Mouse (Mus musculus): ENCODE measurements around the gene Rabif. TPM values are rescaled to one million over a fixed set of nuclear protein-coding genes. Genes with fewer than 3 reads are reported as not detected.

The Rabif gene
- total RNA-seq, 2 experiments from 2014 or later, result 22.6 to 26.6 TPM

GRCm38 (mm10) chr1:134555240-134555870 lies 60.9 kb downstream of the Rabif start:
- DNase-seq, result no peak

GRCm38 (mm10) chr1:134555871-134556670 lies 61.6 kb downstream of the Rabif start:
- peak; percentile 65 for DNase-seq

GRCm38 (mm10) chr1:134556671-134557218 lies 62.3 kb downstream of the Rabif start:
- peak; percentile 98 for DNase-seq

Other genes starting within 250 kb of the Rabif start
- 1 to 10 TPM; 2.0 to 9.6 TPM for gene Myog, start 204.7 kb upstream of the Rabif start, total RNA-seq (2021)
- 1 to 10 TPM; 1.5 to 3.0 TPM for gene Ppfia4, start 161.7 kb upstream of the Rabif start, total RNA-seq (2021)
- 10 to 100 TPM; 39.9 to 48.3 TPM for gene Tmem183a, start 132.7 kb upstream of the Rabif start, total RNA-seq (2021)
- gene 4933406M09Rik, start 108.7 kb upstream of the Rabif start, total RNA-seq (2021), result not detected
- 10 to 100 TPM; 21.0 to 33.0 TPM for gene Cyb5r1, start 89.1 kb upstream of the Rabif start, total RNA-seq (2021)
- gene Adipor1, start 79.3 kb upstream of the Rabif start, total RNA-seq (2021), result 100 to 1,000 TPM; 114 to 116 TPM
- 10 to 100 TPM; 16.4 to 22.3 TPM for gene Klhl12, start 39.1 kb upstream of the Rabif start, total RNA-seq (2021)
- gene Mgat4e, start 55.0 kb downstream of the Rabif start, total RNA-seq (2021), result not detected
- 10 to 100 TPM; 34.9 to 45.3 TPM for gene Kdm5b, start 65.5 kb downstream of the Rabif start, total RNA-seq (2021)
- 1 to 10 TPM; 1.3 to 5.2 TPM for gene Syt2, start 152.0 kb downstream of the Rabif start, total RNA-seq (2021)

Measured in adrenal gland, postnatal 10 days (tissue).